Mouse (Mus musculus): ENCODE measurements around the gene Atg16l1.

DNA sequence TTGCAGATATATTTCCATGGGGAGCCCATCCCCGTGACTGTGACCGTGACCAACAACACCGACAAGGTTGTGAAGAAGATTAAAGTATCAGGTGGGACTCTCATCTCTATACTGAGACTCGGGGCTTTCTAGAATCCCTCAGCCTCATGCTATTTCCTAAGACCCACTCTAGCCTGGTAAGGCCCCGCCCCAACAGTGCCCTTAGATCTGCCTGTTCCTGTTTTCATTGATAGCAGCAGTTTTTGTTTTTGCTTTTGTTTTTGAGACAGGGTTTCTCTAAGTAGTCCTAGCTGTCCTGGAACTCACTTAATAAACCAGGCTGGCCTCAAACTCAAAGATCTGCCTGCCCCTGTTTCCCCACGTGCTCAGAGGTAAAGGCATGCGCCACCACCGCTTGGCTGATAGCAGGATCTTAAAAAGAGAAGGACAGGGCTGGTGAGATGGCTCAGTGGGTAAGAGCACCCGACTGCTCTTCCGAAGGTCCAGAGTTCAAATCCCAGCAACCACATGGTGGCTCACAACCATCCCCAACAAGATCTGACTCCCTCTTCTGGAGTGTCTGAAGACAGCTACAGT is 68.8 kb downstream of the Atg16l1 start:
- no peak for TF ChIP-seq CTCF (IDR thresholded peaks at IDR 0.05; ENCODE audit: low read depth)
- TF ChIP-seq EP300 (optimal IDR thresholded peaks at IDR 0.05): no peak
